Mouse (Mus musculus) liver, adult 2 months (tissue): ENCODE results near the gene 3110009E18Rik. TPM values are rescaled to one million over a fixed set of nuclear protein-coding genes. Genes with fewer than 3 reads are reported as not detected.

ENCODE experiments used
- DNase-seq: peaks from one replicate; pipeline ENCODE4 v3.0.0-alpha.2; 2011; ENCODE audit warnings: low read depth, low spot score; ENCODE audit errors: extremely low read depth
- H3K27ac ChIP-seq: fragments of 200-500 bp; replicated peaks from 2 replicates; pipeline ENCODE4 v1.5.1; 2012; ENCODE audit warnings: low read depth, mild to moderate bottlenecking, control low read depth, inconsistent platforms, low read length; ENCODE audit not compliant: insufficient read depth
- H3K27me3 ChIP-seq: fragments of 200-500 bp; 2 replicates; pipeline ENCODE4 v1.6.1; 2012; ENCODE audit warnings: mild to moderate bottlenecking, moderate library complexity, low read length, inconsistent platforms; ENCODE audit not compliant: control insufficient read depth, insufficient read depth
- H3K36me3 ChIP-seq: fragments of 200-500 bp; 2 replicates; pipeline ENCODE4 v1.6.1; 2012; ENCODE audit warnings: low read length, inconsistent platforms; ENCODE audit not compliant: control insufficient read depth, insufficient read depth
- H3K4me1 ChIP-seq: fragments of 200-500 bp; 2 replicates; pipeline ENCODE4 v1.6.1; 2011; ENCODE audit warnings: low read length; ENCODE audit not compliant: control insufficient read depth, insufficient read depth
- H3K4me3 ChIP-seq: fragments of 200-500 bp; 2 replicates; pipeline ENCODE4 v1.5.1; 2011; ENCODE audit warnings: low read depth, mild to moderate bottlenecking, control low read depth, low read length, moderate library complexity; ENCODE audit not compliant: insufficient read depth
- H3K79me2 ChIP-seq: fragments of 200-500 bp; 2 replicates; pipeline ENCODE4 v1.6.1; 2012; ENCODE audit warnings: inconsistent platforms, mild to moderate bottlenecking, low read length, moderate library complexity; ENCODE audit not compliant: control insufficient read depth, insufficient read depth
- H3K9ac ChIP-seq: fragments of 200-500 bp; 2 replicates; pipeline ENCODE4 v1.6.1; 2012; ENCODE audit warnings: low read depth, mild to moderate bottlenecking, control low read depth, inconsistent platforms, low read length
- CTCF ChIP-seq: fragments of 200-500 bp; IDR thresholded peaks from 2 replicates; pipeline ENCODE4 v1.5.1; 2011; ENCODE audit warnings: low read depth, low read length, control low read depth
- POLR2A ChIP-seq: fragments of 200-500 bp; IDR thresholded peaks from 2 replicates; pipeline ENCODE4 v1.6.1; 2011; ENCODE audit warnings: low read length, control low read depth; ENCODE audit not compliant: insufficient read depth; ENCODE audit errors: extremely low read depth
- WGBS: fragments of 180-500 bp; shearing (Covaris S2); methylation state at CpG from one replicate; pipeline ENCODE4 v1.1.7; 2018; 5-methylcytosine and 5-hydroxymethylcytosine counted together
- polyA plus RNA-seq: library from polyadenylated mRNA; depleted of rRNA; stranded (reverse); fragments of >200 nt; gene quantifications from 2 replicates; pipeline ENCODE4 v1.2.3, GENCODE M21; 2012
- total RNA-seq: library from RNA; depleted of rRNA; stranded (reverse); fragments of >200 nt; gene quantifications from 2 replicates; pipeline ENCODE4 v1.2.3, GENCODE M21; 2014

Gene 3110009E18Rik
- total and polyA plus RNA-seq, 2 experiments: 0.61 to 1.4 TPM

- H3K9ac ChIP-seq: no peak overlapping the region
- WGBS: 89% methylated on average over 2 of the region's 2 CpGs
Observed at GRCm38 (mm10) chr1:120196724-120197123, 75.7 kb downstream of the 3110009E18Rik start.

GRCm38 (mm10) chr1:120197189-120197588 is 76.2 kb downstream of the 3110009E18Rik start:
- peak; percentile 23 for DNase-seq
- WGBS: 11% methylated on average over 5 of the region's 5 CpGs

More at GRCm38 (mm10) chr1:120196724-120197123, 75.7 kb downstream of the 3110009E18Rik start:
- Histone ChIP-seq H3K27ac (no peak overlapping the region), H3K4me3 (no peak overlapping the region), H3K79me2 (no peaks in the 10 kb centered on the region), H3K4me1 (no peaks in the 10 kb centered on the region), H3K36me3 (no peaks in the 10 kb centered on the region), H3K27me3 (no peaks in the 10 kb centered on the region)
- TF ChIP-seq CTCF: no peak
- TF ChIP-seq POLR2A: no peak
- no peak for DNase-seq

GRCm38 (mm10) chr1:120198151-120198550 is 77.2 kb downstream of the 3110009E18Rik start:
- H3K79me2 ChIP-seq: no peaks in the 10 kb centered on the region
- H3K36me3 ChIP-seq: no peaks in the 10 kb centered on the region
- 73% methylated on average over 3 of the region's 3 CpGs for WGBS
- TF ChIP-seq POLR2A: no peak
- no peak for TF ChIP-seq CTCF
- H3K27ac ChIP-seq: no peak overlapping the region
- no peak for DNase-seq
- H3K27me3 ChIP-seq: no peaks in the 10 kb centered on the region
- H3K4me1 ChIP-seq: no peaks in the 10 kb centered on the region
- no peak overlapping the region for H3K9ac ChIP-seq
- no peak overlapping the region for H3K4me3 ChIP-seq

More at GRCm38 (mm10) chr1:120197189-120197588, 76.2 kb downstream of the 3110009E18Rik start:
- Histone ChIP-seq H3K9ac (no peak overlapping the region), H3K4me3 (no peak overlapping the region), H3K36me3 (no peaks in the 10 kb centered on the region), H3K27me3 (no peaks in the 10 kb centered on the region), H3K4me1 (no peaks in the 10 kb centered on the region), H3K79me2 (no peaks in the 10 kb centered on the region), H3K27ac (no peak overlapping the region)
- TF ChIP-seq POLR2A (no peak), CTCF (peak; percentile 98)

- Histone ChIP-seq H3K4me1 (no peaks in the 10 kb centered on the region), H3K36me3 (no peaks in the 10 kb centered on the region), H3K27ac (no peak overlapping the region), H3K27me3 (no peaks in the 10 kb centered on the region), H3K9ac (no peak overlapping the region), H3K79me2 (no peaks in the 10 kb centered on the region), H3K4me3 (no peak overlapping the region)
- WGBS: 82% methylated on average over 4 of the region's 4 CpGs
- DNase-seq: no peak
- TF ChIP-seq CTCF (no peak), POLR2A (no peak)
Observed at GRCm38 (mm10) chr1:120198942-120199341, 78.0 kb downstream of the 3110009E18Rik start.

- Histone ChIP-seq H3K27me3 (no peaks in the 10 kb centered on the region), H3K9ac (no peak overlapping the region), H3K4me1 (no peaks in the 10 kb centered on the region), H3K4me3 (no peak overlapping the region), H3K27ac (no peak overlapping the region), H3K79me2 (no peaks in the 10 kb centered on the region), H3K36me3 (no peaks in the 10 kb centered on the region)
- no peak for TF ChIP-seq POLR2A
- TF ChIP-seq CTCF: no peak
- no peak for DNase-seq
- 57% methylated on average over 3 of the region's 3 CpGs for WGBS
Observed at GRCm38 (mm10) chr1:120202542-120202941, 81.6 kb downstream of the 3110009E18Rik start.

GRCm38 (mm10) chr1:120203836-120204235 is 82.8 kb downstream of the 3110009E18Rik start:
- WGBS: 77% methylated on average over 5 of the region's 5 CpGs
- DNase-seq: no peak
- no peaks in the 10 kb centered on the region for H3K36me3 ChIP-seq
- H3K27me3 ChIP-seq: no peaks in the 10 kb centered on the region
- H3K79me2 ChIP-seq: no peaks in the 10 kb centered on the region
- TF ChIP-seq CTCF (no peak), POLR2A (no peak)
- H3K4me3 ChIP-seq: no peak overlapping the region
- H3K27ac ChIP-seq: no peak overlapping the region
- H3K4me1 ChIP-seq: no peaks in the 10 kb centered on the region
- no peak overlapping the region for H3K9ac ChIP-seq
